Mouse (Mus musculus): Measurements from ENCODE around the gene Bbs1. TPM values are rescaled to one million over a fixed set of nuclear protein-coding genes. Genes with fewer than 3 reads are reported as not detected.
"Not testable (repeated sequence)": the region's sequence is repeated elsewhere in the genome, so short reads cannot be mapped to it uniquely, and the experiment has no call there.

Bbs1 gene
- total RNA-seq, 2 experiments from 2014 or later: 4.3 to 4.6 TPM

DNA sequence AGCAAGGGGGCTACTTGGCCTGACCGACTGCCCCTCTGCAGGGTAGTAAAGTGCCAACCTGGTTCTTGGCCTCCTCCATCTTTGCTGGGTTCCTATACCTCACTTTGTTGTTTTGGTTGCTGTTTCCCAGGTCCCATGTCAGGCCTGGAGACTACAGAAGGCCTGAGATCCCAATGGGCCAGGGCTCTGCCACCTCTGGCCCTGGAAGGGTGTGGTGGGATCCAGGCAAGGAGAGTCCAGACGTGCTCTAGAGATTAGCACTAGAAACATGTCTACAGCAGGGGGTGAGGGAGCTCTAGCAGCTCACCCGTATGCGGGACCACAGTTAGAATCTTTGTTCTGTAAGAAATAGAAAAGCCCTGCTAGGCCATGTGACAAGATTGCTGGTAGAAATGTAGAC is 22.5 kb downstream of the Bbs1 start:
- DNase-seq: no peak

GRCm38 (mm10) chr19:4879324-4879703 is 27.1 kb downstream of the Bbs1 start:
- DNase-seq: no peak

DNA sequence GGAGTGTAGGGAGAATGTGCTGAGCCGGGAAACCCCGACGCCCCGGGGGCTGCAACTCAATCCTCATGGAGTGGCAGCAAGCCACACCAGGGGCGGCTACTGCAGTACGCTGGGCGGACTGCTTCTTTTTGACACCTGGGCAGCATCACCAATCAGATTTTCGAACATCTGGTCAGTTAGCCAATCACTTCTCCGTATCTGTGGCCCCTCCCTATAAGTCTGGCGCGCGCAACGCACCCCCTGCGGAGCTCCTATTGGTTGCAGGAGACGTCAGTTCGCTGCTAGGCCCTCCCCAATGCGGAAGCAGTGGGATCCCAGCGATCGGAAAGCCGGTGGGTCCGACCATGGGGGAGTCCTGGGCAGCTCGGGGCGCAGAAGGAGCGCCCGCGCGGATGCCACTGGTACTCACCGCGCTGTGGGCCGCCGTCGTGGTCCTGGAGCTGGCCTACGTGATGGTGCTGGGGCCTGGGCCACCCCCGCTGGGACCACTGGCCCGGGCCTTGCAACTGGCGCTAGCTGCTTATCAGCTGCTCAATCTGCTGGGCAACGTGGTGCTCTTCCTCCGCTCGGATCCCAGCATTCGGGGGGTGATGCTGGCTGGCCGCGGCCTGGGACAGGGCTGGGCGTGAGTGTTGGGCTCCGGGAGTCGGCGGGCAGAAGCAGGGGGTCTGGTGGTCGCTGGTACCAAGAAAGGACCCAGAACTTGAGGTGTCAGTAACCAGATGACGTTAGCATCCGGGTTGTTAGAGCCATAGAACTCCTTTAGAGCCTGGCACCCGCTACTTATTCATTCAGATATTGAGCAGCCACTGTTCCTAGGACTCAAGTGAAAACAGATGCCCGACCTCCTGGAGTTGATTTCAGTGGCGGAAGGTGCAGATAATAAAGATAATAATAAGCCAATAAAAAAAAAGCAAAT is 27.8 kb downstream of the Bbs1 start, which contains the start of gene Zdhhc24:
Zdhhc24 (plus strand) TSS at position 264 of the 919 bp plus-strand sequence.
- DNase-seq: peak; percentile 97

DNA sequence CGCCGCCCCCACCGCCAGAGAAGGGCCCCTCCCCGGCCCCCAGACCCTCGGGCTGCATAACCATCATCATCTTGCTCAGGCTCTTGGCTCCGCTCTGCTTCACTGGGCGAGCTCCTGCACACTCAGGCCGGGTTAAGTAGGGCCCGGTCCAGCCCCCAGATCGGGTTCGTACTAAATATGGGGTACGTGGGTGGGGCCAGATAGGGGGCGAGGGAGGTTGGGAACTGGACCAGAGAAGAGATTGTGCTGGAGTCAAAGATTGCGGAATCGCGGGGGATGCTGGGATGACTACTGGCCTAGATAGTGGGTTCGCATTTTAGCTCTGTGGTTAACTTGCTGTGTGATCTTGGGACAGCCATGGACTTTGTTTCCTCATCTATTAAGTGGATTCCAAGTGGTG is 28.6 kb downstream of the Bbs1 start, which contains the start of gene Actn3:
Actn3 (minus strand) TSS at position 125 of the 400 bp plus-strand sequence.
- DNase-seq: peak; percentile 41

GRCm38 (mm10) chr19:4876755-4877154 is 29.7 kb downstream of the Bbs1 start:
- DNase-seq: no peak

DNA sequence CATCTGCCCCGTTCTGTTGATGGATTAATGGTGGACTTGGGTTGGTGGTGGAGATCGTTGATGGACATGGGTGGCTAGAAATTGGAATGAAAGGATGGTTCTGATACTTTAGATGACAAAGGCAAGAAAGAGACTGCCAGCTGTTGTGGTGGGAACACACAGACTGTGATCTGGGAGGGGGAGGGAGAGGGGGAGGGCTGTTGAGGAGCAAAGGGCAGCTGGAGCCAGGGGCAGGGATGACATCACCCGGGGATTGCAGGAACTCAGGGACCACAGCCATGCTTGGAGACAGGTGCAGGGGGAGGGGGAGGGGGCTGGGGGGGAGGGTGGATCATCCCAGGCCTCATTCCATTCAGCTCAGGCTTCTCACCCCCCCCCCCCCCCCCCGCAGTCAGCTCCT is 30.2 kb downstream of the Bbs1 start:
- no peak for DNase-seq

GRCm38 (mm10) chr19:4874613-4875012 is 31.8 kb downstream of the Bbs1 start:
- not testable (repeated sequence) for DNase-seq

- peak; percentile 52 for DNase-seq
Measured at GRCm38 (mm10) chr19:4865147-4865546, 41.3 kb downstream of the Bbs1 start.

DNA sequence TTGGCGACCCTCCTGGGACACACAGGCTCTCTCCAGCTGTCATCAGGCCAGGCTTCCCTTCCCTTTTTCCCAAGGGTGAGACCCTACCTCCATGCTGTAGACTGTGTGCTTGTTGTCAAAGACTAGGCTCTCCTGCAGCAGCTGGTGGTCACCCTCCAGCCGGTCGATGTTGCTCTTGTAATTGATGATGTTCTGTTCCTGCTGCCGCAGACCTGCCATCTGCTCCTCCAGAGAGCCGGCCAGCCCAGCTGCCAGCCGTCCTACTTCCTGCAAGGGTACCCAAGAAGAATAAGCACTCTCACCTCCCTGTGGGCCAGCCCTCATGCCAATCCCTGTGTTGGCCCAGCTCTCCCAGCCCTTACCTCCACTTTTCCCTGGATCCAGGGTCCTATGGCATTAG is 43.4 kb downstream of the Bbs1 start:
- no peak for DNase-seq

DNA sequence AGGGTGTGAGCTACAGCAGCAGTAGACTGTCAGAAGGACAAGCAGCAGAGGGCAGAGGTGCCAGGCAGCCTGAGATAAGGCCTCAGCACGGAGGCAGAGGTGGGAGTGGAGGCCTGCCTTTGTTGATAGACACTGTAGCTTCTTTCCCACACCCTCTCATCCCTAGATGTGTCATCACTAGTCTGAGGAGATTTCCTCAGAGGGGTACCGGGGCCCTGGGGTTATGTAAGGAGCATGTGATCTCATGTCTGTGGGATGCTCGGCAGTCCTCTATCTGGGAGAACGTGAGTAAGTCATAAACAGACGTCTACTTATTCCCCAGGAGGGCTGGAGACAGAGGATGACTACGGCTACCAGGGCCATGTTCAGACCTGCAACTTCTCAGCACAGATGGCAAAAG is 47.3 kb downstream of the Bbs1 start:
- no peak for DNase-seq

DNA sequence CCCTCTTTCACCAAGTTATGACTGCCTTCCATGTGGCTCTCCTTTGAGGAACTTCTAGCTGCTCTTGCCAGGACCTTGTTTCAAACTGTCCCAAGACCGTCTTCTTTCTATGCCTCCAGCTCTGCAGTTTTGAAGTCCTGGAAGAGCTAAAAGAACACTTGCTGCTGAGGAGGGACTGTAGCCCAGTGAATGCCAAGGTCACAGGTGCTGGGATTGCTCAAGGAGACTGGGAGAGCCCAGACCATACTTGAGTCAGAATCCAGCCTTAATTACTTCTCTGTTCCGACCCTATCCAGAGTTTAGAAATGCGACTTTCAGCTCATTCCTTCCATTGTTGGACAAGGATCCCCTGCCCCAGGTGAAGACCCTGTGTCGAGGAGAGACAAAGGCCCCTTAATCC is 50.5 kb downstream of the Bbs1 start:
- DNase-seq: no peak

DNA sequence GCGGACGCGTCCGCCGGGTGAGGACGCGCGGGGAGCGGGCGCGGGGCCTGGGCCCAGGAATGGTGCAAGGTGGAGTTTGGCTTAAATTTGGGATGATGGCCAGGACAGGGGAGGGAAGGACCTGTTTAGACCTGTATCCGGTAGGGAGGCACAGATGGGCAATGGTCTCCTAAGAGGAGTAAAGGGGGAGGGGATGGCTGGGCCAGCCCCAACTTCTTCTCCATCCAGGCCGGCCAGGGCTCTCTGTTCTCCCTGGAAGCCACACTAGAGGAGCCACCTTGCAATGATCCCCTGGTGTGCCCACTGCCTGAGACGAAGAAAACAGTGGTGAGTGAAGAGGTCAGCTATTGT is 51.0 kb downstream of the Bbs1 start:
- DNase-seq: no peak

- peak; percentile 85 for DNase-seq
Measured at GRCm38 (mm10) chr19:4854552-4855469, 51.6 kb downstream of the Bbs1 start, which contains the start of gene Ctsf. TSS of gene Ctsf (plus strand) at chr19:4855130.

- DNase-seq: no peak
Measured at GRCm38 (mm10) chr19:4850281-4850680, 56.1 kb downstream of the Bbs1 start.

- DNase-seq: no peak
Measured at GRCm38 (mm10) chr19:4849800-4850199, 56.6 kb downstream of the Bbs1 start.

DNA sequence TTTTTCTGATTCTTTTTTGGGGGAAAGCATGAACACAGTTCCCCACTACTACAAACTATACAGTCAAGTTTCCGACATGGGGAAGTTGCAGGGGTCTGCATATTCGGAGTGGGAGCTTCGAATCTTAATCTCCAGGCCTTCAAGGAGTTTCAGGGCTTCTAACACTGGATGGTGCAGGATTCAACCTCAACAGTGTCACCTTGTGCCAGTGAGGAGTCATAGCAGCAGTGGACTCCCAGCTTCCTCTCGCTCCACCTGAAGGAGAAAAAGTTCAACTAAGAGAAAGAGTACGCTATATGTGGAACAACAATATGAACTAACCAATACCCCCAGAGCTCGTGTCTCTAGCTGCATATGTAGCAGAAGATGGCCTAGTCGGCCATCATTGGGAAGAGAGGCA is 58.9 kb downstream of the Bbs1 start:
- peak; percentile 40 for DNase-seq

DNA sequence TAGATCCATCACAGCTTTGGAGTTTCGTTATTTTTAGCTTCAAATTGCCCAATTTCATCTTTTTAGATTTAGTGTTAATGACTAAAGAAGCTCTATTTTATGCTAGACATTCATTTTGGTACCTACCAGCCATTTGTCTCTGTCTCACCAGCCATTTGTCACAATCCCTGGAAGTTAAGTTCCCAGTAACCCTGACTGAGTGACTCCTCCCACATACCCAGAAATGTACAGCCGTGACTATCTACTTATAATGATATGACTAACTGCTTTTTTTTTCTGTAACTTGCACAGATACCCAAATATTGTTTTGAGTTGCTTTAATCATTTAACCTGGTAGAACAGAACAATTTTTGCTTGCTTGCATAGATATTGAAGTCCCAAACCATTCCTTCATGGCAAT is 60.6 kb downstream of the Bbs1 start:
- no peak for DNase-seq

DNA sequence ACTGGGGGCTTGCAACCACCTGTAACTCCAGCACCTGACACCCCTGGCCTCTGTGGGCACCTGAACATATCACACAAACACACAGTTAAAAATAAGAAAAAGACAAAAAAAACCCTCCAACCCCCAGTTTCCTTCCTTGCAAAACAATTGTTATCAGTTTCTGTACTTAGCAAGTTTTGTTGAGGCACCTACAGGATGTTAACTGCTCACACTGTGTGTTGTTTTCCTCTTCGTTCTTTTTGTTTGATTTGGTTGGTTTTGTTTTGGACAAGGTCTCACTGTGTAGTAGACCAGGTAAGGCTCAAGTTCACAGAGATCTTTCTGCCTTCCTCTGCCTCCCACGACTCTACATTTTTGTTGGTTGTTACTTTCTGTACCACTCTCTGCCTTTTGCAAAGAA is 63.8 kb downstream of the Bbs1 start:
- DNase-seq: no peak

- no peak for DNase-seq
Measured at GRCm38 (mm10) chr19:4840848-4841247, 65.6 kb downstream of the Bbs1 start.

GRCm38 (mm10) chr19:4839149-4839548 is 67.3 kb downstream of the Bbs1 start, which contains the start of the genes Ccs and Ccdc87:
TSS of gene Ccs (minus strand) at chr19:4839332.
TSS of gene Ccdc87 (plus strand) at chr19:4839366.
- DNase-seq: peak; percentile 97

GRCm38 (mm10) chr19:4838526-4839140 is 67.8 kb downstream of the Bbs1 start:
- no peak for DNase-seq

GRCm38 (mm10) chr19:4837049-4837448 is 69.4 kb downstream of the Bbs1 start:
- no peak for DNase-seq

All from heart, postnatal 4 days (tissue).